Mouse (Mus musculus): ENCODE measurements at regions not wholly inside any gene's neighbourhood (a gene's known extent, or its start where the extent isn't known, plus 50 kb on each side); places are given as distances from the start of the nearest gene placed in this dataset.

DNA sequence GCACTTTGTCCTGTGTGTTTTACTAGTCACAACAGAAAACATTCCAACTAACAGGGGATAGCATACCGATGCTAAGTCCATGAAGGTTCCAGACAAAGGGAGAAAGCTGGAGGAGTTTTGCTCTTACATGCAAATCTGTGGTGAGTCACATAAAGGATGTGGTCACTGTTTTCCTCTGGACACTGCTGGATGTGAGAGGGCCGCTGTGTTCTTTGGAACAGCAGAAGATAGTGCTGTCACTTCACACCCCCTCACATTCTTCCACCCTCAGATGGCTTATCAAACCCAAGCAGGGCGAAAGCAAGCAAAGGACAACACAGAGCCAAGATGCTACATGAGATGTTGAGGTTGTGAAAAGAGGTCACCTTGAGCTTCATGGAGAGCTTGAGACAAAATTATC lies 139.8 kb upstream of the Rnd3 start:
- H3K9me3 ChIP-seq (replicated peaks; ENCODE audit: control insufficient read depth, low read length) = 0 out of 2 replicates have a peak, but pooled peaks cover 3% of the 10 kb centered on the region
- no peak overlapping the region for H3K4me3 ChIP-seq (ENCODE audit: low read depth, low read length)
- H3K27ac ChIP-seq (ENCODE audit: low read depth, low read length) = no peak overlapping the region
- no peaks in the 10 kb centered on the region for H3K27me3 ChIP-seq (ENCODE audit: control insufficient read depth, insufficient read depth, low read length)
- H3K36me3 ChIP-seq (ENCODE audit: control insufficient read depth, insufficient read depth, low read length) = no peaks in the 10 kb centered on the region
- no peak overlapping the region for H3K4me2 ChIP-seq
- 35% methylated on average over 3 of the region's 3 CpGs for WGBS (ENCODE audit: insufficient replicate concordance)
- ATAC-seq (replicated peaks; ENCODE audit: insufficient number of reproducible peaks, low FRiP score, low TSS enrichment) = no peak
- H3K4me1 ChIP-seq (ENCODE audit: control insufficient read depth, insufficient read depth, low read length) = no peaks in the 10 kb centered on the region
- no peak overlapping the region for H3K9ac ChIP-seq (ENCODE audit: low read depth, low read length)

DNA sequence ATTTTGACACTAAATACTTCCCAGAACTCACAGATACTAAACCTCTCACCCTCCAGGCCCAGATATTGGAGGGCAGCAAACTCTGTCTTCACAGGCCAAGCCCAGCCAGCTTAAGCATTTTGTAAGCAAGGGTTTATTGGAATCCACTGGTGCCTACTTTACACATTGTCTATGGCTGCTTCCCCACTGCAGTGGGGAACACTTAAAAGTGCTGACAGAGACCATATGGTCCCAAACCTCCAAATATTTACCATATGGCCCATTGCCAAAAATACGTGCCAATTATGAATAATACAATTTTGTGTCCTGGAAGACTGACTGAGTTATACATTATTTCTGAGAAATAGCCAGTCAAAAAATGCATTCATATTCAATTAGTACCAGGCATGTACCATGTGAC lies 136.7 kb upstream of the Rnd3 start:
- no peaks in the 10 kb centered on the region for H3K27me3 ChIP-seq (ENCODE audit: control insufficient read depth, insufficient read depth, low read length)
- H3K36me3 ChIP-seq (ENCODE audit: control insufficient read depth, insufficient read depth, low read length) = no peaks in the 10 kb centered on the region
- no peak for ATAC-seq (replicated peaks; ENCODE audit: insufficient number of reproducible peaks, low FRiP score, low TSS enrichment)
- no peaks in the 10 kb centered on the region for H3K9me3 ChIP-seq (replicated peaks; ENCODE audit: control insufficient read depth, low read length)
- H3K9ac ChIP-seq (ENCODE audit: low read depth, low read length) = no peak overlapping the region
- no peak overlapping the region for H3K27ac ChIP-seq (ENCODE audit: low read depth, low read length)
- no peak overlapping the region for H3K4me2 ChIP-seq
- WGBS (ENCODE audit: insufficient replicate concordance) = 80% methylated on average over 1 of the region's 1 CpGs
- no peak overlapping the region for H3K4me3 ChIP-seq (ENCODE audit: low read depth, low read length)
- no peaks in the 10 kb centered on the region for H3K4me1 ChIP-seq (ENCODE audit: control insufficient read depth, insufficient read depth, low read length)

DNA sequence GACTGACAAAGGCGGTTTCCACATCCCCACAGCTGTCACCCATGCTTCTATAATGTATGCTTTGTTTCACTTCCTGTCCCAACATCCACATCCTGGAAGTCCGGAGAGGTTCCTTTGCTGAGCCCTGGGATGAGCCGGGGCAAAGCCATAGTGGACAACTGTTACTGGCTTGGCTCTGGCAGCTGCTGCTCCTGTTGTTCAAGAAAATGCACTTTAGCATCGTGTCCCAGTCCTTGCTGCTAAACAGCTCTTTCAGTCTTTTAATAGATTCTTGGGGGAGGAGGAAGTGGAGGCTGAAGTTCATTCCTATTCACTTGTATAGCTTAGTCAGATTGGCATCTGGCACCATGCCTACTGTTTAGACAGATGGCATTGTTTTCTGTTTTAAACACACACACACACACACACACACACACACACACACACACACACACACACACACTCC lies 135.9 kb upstream of the Rnd3 start:
- Histone ChIP-seq H3K27ac (ENCODE audit: low read depth, low read length) (no peak overlapping the region), H3K4me2 (no peak overlapping the region), H3K4me3 (ENCODE audit: low read depth, low read length) (no peak overlapping the region), H3K27me3 (ENCODE audit: control insufficient read depth, insufficient read depth, low read length) (no peaks in the 10 kb centered on the region), H3K9ac (ENCODE audit: low read depth, low read length) (no peak overlapping the region), H3K36me3 (ENCODE audit: control insufficient read depth, insufficient read depth, low read length) (no peaks in the 10 kb centered on the region), H3K9me3 (replicated peaks; ENCODE audit: control insufficient read depth, low read length) (no peaks in the 10 kb centered on the region), H3K4me1 (ENCODE audit: control insufficient read depth, insufficient read depth, low read length) (no peaks in the 10 kb centered on the region)
- WGBS (ENCODE audit: insufficient replicate concordance) = 41% methylated on average over 4 of the region's 4 CpGs
- ATAC-seq (replicated peaks; ENCODE audit: insufficient number of reproducible peaks, low FRiP score, low TSS enrichment) = no peak

DNA sequence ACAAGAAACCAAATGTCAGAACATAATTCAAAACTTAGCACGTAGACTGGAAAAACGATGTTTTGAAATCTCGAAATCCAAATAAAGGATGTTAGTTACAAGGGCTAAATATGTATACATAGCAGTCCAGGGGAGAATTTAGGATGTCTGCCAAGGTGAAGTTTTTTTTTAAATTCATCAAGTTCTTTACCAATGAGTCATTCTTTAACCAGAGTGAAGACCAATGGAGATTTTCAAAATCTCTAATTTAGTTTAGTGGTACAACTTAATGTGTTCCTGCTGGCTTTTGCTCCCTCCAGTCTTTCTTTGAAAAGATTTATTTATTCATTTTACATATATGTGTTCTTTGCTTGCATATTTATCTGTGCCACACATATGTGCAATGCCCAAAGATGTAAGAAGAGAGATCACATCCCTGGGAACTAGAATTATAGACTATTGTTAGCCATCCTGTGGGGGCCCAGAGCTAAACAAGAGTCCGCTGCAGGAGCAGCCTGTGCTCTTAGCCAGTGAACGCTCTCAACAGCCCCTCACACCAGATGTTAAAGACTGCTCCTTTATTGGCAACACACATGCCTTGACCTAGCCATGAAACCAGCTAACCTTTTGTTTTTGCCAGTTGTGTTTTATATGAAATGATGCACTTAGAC lies 130.6 kb upstream of the Rnd3 start:
- Histone ChIP-seq H3K4me1 (ENCODE audit: control insufficient read depth, insufficient read depth, low read length) (no peaks in the 10 kb centered on the region), H3K36me3 (ENCODE audit: control insufficient read depth, insufficient read depth, low read length) (no peaks in the 10 kb centered on the region), H3K27ac (ENCODE audit: low read depth, low read length) (no peak overlapping the region), H3K4me3 (ENCODE audit: low read depth, low read length) (no peak overlapping the region), H3K27me3 (ENCODE audit: control insufficient read depth, insufficient read depth, low read length) (no peaks in the 10 kb centered on the region), H3K9me3 (replicated peaks; ENCODE audit: control insufficient read depth, low read length) (no peaks in the 10 kb centered on the region), H3K4me2 (no peak overlapping the region), H3K9ac (ENCODE audit: low read depth, low read length) (no peak overlapping the region)
- no peak for ATAC-seq (replicated peaks; ENCODE audit: insufficient number of reproducible peaks, low FRiP score, low TSS enrichment)
- 73% methylated on average over 5 of the region's 5 CpGs for WGBS (ENCODE audit: insufficient replicate concordance)

DNA sequence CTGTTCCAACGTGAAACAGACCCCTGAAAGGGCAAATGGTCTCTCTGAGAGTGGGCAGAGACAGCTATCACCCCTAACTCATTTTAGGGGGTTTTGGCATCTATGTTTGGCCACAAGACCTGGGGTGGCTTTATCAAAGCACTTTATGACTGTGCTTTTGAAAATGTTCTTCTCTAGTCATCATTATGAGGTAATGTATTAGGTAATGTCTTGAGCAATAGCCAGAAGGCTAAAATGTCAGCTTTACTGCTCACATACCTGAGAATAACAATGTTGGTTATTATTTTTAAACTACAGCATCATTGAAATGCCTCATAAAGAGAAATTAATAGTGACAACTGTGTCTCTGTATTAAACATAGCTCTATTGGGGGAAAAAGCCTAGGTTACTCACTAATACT lies 129.9 kb upstream of the Rnd3 start:
- Histone ChIP-seq H3K27ac (ENCODE audit: low read depth, low read length) (no peak overlapping the region), H3K36me3 (ENCODE audit: control insufficient read depth, insufficient read depth, low read length) (no peaks in the 10 kb centered on the region), H3K9ac (ENCODE audit: low read depth, low read length) (no peak overlapping the region), H3K4me3 (ENCODE audit: low read depth, low read length) (no peak overlapping the region), H3K27me3 (ENCODE audit: control insufficient read depth, insufficient read depth, low read length) (no peaks in the 10 kb centered on the region), H3K4me2 (no peak overlapping the region), H3K9me3 (replicated peaks; ENCODE audit: control insufficient read depth, low read length) (no peaks in the 10 kb centered on the region), H3K4me1 (ENCODE audit: control insufficient read depth, insufficient read depth, low read length) (no peaks in the 10 kb centered on the region)
- 57% methylated on average over 1 of the region's 1 CpGs for WGBS (ENCODE audit: insufficient replicate concordance)
- ATAC-seq (replicated peaks; ENCODE audit: insufficient number of reproducible peaks, low FRiP score, low TSS enrichment) = no peak

DNA sequence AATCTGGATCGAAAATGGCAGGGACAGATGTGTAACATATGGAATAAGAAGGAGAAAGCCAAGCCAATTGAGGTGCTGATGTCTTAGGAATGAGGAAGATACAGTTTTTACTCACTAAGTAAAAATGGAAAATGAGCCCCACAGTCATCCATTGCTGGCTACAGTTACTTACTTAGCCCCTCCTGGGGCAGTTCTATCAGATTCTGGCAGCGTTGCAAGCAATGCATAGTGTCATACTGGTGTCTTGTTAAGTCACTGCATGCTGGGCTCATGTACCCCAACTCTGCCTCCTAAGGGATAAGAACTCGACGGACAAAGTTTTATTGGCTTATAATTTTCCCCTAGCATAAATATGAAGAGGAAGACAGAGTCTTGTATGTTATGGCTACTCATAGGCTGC lies 129.4 kb upstream of the Rnd3 start:
- no peaks in the 10 kb centered on the region for H3K9me3 ChIP-seq (replicated peaks; ENCODE audit: control insufficient read depth, low read length)
- no peak for ATAC-seq (replicated peaks; ENCODE audit: insufficient number of reproducible peaks, low FRiP score, low TSS enrichment)
- 80% methylated on average over 4 of the region's 4 CpGs for WGBS (ENCODE audit: insufficient replicate concordance)
- H3K4me1 ChIP-seq (ENCODE audit: control insufficient read depth, insufficient read depth, low read length) = no peaks in the 10 kb centered on the region
- no peak overlapping the region for H3K4me2 ChIP-seq
- no peaks in the 10 kb centered on the region for H3K36me3 ChIP-seq (ENCODE audit: control insufficient read depth, insufficient read depth, low read length)
- H3K9ac ChIP-seq (ENCODE audit: low read depth, low read length) = no peak overlapping the region
- no peak overlapping the region for H3K4me3 ChIP-seq (ENCODE audit: low read depth, low read length)
- H3K27me3 ChIP-seq (ENCODE audit: control insufficient read depth, insufficient read depth, low read length) = no peaks in the 10 kb centered on the region
- no peak overlapping the region for H3K27ac ChIP-seq (ENCODE audit: low read depth, low read length)

DNA sequence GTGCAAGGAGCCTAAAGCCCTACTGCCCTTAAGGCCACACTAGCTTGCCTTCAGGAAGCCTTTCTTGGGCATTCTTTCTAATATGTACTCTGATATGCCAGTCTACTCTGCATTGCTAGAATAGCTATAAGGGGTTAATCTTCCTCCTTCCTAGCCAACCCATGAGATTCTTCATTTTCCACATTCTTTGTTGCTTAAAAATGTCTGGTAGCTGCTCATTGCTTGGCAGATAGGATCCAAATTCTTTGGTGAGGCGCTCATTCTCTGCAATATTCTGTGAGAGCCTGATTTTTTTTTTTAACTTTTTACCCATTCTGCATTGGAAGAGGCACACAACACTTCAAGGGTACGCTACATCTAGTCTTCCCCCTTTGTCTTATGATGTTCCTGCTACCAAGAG lies 127.7 kb upstream of the Rnd3 start:
- Histone ChIP-seq H3K36me3 (ENCODE audit: control insufficient read depth, insufficient read depth, low read length) (no peaks in the 10 kb centered on the region), H3K4me3 (ENCODE audit: low read depth, low read length) (no peak overlapping the region), H3K27me3 (ENCODE audit: control insufficient read depth, insufficient read depth, low read length) (no peaks in the 10 kb centered on the region), H3K9me3 (replicated peaks; ENCODE audit: control insufficient read depth, low read length) (no peaks in the 10 kb centered on the region), H3K4me2 (no peak overlapping the region), H3K27ac (ENCODE audit: low read depth, low read length) (no peak overlapping the region), H3K9ac (ENCODE audit: low read depth, low read length) (no peak overlapping the region), H3K4me1 (ENCODE audit: control insufficient read depth, insufficient read depth, low read length) (no peaks in the 10 kb centered on the region)
- WGBS (ENCODE audit: insufficient replicate concordance) = 61% methylated on average over 2 of the region's 2 CpGs
- ATAC-seq (replicated peaks; ENCODE audit: insufficient number of reproducible peaks, low FRiP score, low TSS enrichment) = no peak

DNA sequence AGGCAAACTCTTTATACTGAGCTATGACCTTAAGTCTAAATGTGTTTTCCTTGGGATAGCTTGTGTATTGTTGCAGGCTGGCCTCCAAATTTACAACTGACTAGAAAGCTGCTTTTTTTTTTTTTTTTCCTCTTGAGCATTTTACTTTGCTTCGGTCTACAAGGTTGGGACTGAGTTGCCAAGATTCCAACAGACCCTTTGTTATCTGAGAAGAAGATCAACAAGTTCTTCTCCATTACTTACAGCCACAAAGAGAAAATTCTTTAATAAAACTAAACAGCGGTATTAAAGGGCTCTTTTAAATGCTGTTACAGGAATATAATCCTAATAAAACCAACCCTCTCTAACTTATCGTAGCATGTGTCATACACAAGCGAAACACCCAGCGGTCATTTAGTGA lies 124.4 kb upstream of the Rnd3 start:
- no peaks in the 10 kb centered on the region for H3K9me3 ChIP-seq (replicated peaks; ENCODE audit: control insufficient read depth, low read length)
- WGBS (ENCODE audit: insufficient replicate concordance) = 80% methylated on average over 5 of the region's 5 CpGs
- no peak for ATAC-seq (replicated peaks; ENCODE audit: insufficient number of reproducible peaks, low FRiP score, low TSS enrichment)
- no peak overlapping the region for H3K27ac ChIP-seq (ENCODE audit: low read depth, low read length)
- no peak overlapping the region for H3K9ac ChIP-seq (ENCODE audit: low read depth, low read length)
- H3K4me3 ChIP-seq (ENCODE audit: low read depth, low read length) = no peak overlapping the region
- no peak overlapping the region for H3K4me2 ChIP-seq
- H3K4me1 ChIP-seq (ENCODE audit: control insufficient read depth, insufficient read depth, low read length) = no peaks in the 10 kb centered on the region
- no peaks in the 10 kb centered on the region for H3K36me3 ChIP-seq (ENCODE audit: control insufficient read depth, insufficient read depth, low read length)
- no peaks in the 10 kb centered on the region for H3K27me3 ChIP-seq (ENCODE audit: control insufficient read depth, insufficient read depth, low read length)

DNA sequence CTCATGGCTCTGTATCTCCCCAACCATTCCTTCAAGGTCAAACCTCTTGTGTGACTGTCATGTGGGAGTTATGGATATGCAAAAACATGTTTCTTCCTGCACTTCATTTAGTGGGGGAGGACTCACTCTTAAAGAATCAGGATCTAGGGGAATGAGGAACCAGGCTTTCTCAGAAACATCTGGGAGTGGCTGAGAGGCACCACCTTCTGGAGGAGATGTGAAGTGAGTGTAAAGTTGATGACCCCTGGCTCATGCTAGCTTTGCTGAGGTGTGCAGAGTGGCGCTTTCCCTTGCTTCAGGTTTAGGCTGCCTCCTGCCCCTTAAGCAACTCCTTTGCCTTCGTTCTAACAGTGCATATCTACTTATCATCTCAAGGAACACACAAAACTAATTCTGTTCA lies 119.6 kb upstream of the Rnd3 start:
- H3K9ac ChIP-seq (ENCODE audit: low read depth, low read length) = no peak overlapping the region
- no peaks in the 10 kb centered on the region for H3K9me3 ChIP-seq (replicated peaks; ENCODE audit: control insufficient read depth, low read length)
- H3K27ac ChIP-seq (ENCODE audit: low read depth, low read length) = no peak overlapping the region
- no peaks in the 10 kb centered on the region for H3K36me3 ChIP-seq (ENCODE audit: control insufficient read depth, insufficient read depth, low read length)
- 57% methylated on average over 2 of the region's 2 CpGs for WGBS (ENCODE audit: insufficient replicate concordance)
- H3K4me2 ChIP-seq = no peak overlapping the region
- no peaks in the 10 kb centered on the region for H3K27me3 ChIP-seq (ENCODE audit: control insufficient read depth, insufficient read depth, low read length)
- H3K4me1 ChIP-seq (ENCODE audit: control insufficient read depth, insufficient read depth, low read length) = no peaks in the 10 kb centered on the region
- ATAC-seq (replicated peaks; ENCODE audit: insufficient number of reproducible peaks, low FRiP score, low TSS enrichment) = no peak
- no peak overlapping the region for H3K4me3 ChIP-seq (ENCODE audit: low read depth, low read length)

Data from heart, embryonic 11.5 days (tissue).